Mouse (Mus musculus): Measurements from ENCODE around the gene Lypd1.

The Lypd1 gene

GRCm38 (mm10) chr1:125912601-125913600, at the start of gene Lypd1:
Gene Lypd1, minus strand, starts transcription at chr1:125913101.
- DNase-seq (ENCODE audit: low read depth) = no peak

- no peak for DNase-seq (ENCODE audit: low read depth)
Measured at GRCm38 (mm10) chr1:125951026-125951425, 38.1 kb upstream of the Lypd1 start.

- no peak for DNase-seq (ENCODE audit: low read depth)
Measured at GRCm38 (mm10) chr1:125949076-125949475, 36.2 kb upstream of the Lypd1 start.

DNA sequence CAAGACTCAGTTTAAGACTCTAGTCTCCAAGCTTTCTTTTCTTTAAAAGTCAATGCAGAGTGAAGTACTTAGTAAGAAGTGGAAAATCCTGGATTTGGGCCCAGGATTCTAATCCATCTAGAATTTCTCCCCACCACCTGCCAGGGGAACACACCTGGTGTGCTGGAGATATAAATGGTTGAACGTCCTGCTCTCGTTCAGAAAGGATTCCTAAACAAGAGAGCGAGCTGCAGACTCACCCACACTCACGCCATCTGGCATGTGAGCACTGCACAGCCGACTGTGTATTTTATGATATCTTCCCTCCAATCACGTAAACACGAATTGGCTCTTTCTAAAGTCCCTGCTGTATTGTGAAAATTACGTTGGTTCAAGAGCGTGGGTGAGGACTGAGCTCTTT, 32.2 kb upstream of the Lypd1 start:
- no peak for DNase-seq (ENCODE audit: low read depth)

DNA sequence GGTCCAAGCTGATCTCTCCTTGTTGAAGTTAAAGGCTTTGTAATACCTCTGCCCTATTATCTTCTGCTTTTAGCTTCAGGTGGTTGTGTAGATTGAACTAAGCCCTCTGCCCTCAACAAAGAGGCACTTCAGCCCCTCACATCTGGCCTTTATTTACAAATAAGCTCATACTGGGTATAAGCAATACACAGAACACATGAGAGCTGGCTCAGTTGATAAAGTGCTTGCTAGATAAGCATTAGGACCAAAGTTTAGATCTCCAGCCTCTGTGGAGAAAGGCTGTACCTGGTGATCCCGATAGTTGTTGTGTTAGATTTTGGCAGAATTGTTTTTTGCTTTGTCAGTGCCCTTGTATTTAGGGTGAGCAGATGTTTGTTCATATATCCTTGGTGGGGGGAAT, 30.4 kb upstream of the Lypd1 start:
- DNase-seq (ENCODE audit: low read depth) = no peak

GRCm38 (mm10) chr1:125925486-125925885, 12.6 kb upstream of the Lypd1 start:
- no peak for DNase-seq (ENCODE audit: low read depth)

DNA sequence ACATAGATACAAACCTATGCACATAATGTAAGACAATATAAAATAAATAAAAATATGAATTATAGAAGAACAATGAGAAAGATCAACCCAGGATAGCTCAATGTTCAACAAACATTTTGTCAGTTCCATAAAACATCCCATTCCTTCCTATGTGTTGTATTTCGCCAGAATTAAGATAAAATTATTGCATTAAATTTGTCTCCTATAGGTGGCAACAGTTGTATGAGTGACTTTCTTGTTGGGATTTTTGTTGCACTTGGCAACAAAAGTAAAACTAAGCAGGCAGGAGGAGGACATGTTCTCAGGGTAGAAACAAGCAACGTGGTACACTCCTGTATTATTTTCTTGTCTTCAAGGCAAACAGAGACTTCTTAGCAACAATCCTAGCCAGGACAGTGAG, 10.2 kb upstream of the Lypd1 start:
- DNase-seq (ENCODE audit: low read depth) = no peak

GRCm38 (mm10) chr1:125920696-125921095, 7.8 kb upstream of the Lypd1 start:
- DNase-seq (ENCODE audit: low read depth) = no peak

DNA sequence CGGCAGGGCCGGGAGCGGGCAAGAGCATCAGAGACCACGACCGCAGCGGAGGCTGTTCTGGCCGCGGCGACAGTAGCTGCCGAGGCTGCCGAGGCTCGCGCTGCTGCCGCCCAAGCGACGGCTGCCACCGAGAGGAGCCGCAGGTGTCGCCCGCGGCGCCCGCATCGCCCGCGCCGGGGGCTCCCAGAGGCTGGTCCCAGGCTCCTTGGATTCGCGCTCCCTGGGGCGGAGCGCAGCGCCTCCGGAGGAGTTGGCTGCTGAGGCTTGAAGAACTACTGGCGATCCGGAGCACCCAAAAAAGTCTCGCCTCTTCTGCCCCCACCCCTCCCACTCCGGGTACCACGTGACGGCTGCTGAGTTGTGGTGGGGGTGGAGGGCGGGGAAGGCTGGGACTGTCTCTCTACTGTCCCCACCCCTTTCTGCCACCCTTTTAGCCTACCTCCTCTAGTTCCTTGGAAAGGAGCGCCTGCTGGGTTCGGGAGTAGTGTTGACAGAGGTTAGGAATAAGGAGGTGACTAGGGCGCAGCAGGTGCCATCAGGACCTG, 928 bp downstream of the Lypd1 start:
- no peak for DNase-seq (ENCODE audit: low read depth)

- no peak for DNase-seq (ENCODE audit: low read depth)
Measured at GRCm38 (mm10) chr1:125911337-125911900, 1.5 kb downstream of the Lypd1 start.

DNA sequence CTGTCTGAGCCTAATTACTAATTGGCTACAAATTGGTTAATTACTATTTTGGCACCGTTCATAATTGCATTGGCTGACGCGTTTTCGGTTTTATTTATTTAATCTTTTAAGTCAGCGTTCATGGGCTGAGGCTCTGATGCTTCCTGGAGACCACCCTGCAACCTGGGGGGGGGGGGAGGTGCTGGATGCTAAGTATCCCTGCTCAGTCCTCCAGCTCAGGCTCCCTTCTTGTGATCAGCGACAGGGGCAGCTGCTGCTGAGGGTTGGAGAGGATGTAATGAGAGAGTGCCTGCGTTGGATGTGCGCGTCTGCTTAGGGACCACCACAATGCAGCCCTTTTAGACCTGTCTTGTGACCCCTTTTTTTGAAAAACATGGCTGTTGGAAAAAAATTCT, 2.0 kb downstream of the Lypd1 start:
- DNase-seq (ENCODE audit: low read depth) = no peak

- DNase-seq (ENCODE audit: low read depth) = no peak
Measured at GRCm38 (mm10) chr1:125910211-125910870, 2.6 kb downstream of the Lypd1 start.

DNA sequence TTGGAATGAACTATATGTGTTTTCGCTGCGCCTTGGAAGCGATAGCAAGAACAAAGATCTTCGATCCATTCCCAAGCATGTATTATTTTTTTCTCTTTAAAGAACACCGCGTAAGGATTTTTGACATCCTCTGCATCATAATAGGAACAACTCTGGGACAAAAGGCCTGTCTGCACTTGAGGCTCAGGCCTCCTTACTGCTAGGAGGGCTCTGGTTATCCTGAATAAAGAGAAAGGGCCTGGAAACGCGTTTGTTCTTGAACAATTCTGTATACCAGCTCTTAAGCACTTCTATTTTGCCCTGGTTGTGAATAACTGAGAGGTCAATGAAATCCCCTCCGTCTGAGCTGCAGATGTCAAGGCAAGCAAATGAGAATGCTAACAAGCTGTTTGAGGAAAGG, 19.7 kb downstream of the Lypd1 start:
- DNase-seq (ENCODE audit: low read depth) = no peak

GRCm38 (mm10) chr1:125870056-125870455, 42.8 kb downstream of the Lypd1 start:
- no peak for DNase-seq (ENCODE audit: low read depth)

- no peak for DNase-seq (ENCODE audit: low read depth)
Measured at GRCm38 (mm10) chr1:125858631-125859030, 54.3 kb downstream of the Lypd1 start.

- no peak for DNase-seq (ENCODE audit: low read depth)
Measured at GRCm38 (mm10) chr1:125854646-125855045, 58.3 kb downstream of the Lypd1 start.

DNA sequence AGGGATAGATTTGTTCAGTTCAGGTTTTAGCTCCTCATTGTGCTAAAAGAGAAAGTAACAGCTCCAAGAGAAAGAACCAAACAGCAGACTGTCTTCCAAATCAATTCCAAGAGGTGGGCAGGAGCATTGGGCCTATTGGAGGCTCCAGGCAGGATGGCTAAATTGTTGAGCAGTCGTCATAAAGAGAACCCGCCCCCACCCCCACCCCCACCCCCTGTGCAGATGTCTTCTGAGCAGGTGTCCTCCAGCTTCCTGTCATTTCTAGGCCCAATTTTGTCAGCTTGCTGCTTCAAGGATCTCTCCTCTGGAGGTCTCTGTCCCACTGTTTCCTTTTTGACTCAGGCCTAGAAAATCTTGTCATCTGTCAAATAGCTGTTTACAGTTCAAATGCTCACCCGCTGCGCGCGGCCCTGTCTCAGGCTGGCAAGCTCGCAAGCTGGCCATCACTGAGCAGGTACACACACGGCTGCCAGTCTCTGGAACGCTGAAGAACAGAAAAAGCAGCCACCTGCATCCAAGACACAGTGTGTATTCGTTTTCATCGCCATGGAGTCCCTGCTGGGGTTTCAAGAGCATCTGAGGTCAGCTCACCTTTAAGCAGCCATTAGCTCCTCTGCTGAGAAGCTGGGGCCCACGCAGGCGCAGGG, 73.0 kb downstream of the Lypd1 start:
- DNase-seq (ENCODE audit: low read depth) = no peak

DNA sequence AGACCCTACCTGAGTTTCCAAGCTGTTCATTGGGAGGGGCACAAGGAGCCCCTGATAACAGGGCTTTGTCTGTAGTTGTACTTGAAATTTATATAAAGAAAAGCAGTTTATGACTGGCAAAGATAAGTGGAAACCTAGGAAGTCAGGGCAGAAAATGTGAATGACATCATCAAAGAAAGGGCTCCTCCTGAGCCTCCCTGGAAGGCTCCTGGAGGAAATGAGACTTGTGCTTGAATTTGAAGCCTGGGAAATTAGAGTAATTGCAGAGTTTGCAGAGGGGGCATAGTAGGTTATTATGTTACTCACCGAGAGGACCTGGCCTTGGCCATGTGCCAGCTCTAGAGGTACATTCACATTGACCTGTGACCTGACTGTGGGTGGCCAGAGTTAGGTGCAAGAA, 75.4 kb downstream of the Lypd1 start:
- DNase-seq (ENCODE audit: low read depth) = no peak

GRCm38 (mm10) chr1:125823611-125824010, 89.3 kb downstream of the Lypd1 start:
- no peak for DNase-seq (ENCODE audit: low read depth)

- DNase-seq (ENCODE audit: low read depth) = no peak
Measured at GRCm38 (mm10) chr1:125821101-125821500, 91.8 kb downstream of the Lypd1 start.
